Mouse (Mus musculus) heart, adult 9 months (tissue): Measurements from ENCODE around the gene Olfr1177-ps.

Source experiments
- DNase-seq, 2 experiments: peaks; one replicate each; pipeline ENCODE4 v3.0.0; 2022; ENCODE audit warnings: low spot score in 2 of 2

The Olfr1177-ps gene

GRCm38 (mm10) chr2:88346392-88346791 lies at the start of gene Olfr1177-ps:
Olfr1177-ps (minus strand) TSS chr2:88346492.
- DNase-seq: no peak

GRCm38 (mm10) chr2:88386762-88387161 lies 40.5 kb upstream of the Olfr1177-ps start, which contains the start of gene Olfr1178:
Olfr1178 (plus strand) TSS chr2:88387062.
- DNase-seq: no peak

DNA sequence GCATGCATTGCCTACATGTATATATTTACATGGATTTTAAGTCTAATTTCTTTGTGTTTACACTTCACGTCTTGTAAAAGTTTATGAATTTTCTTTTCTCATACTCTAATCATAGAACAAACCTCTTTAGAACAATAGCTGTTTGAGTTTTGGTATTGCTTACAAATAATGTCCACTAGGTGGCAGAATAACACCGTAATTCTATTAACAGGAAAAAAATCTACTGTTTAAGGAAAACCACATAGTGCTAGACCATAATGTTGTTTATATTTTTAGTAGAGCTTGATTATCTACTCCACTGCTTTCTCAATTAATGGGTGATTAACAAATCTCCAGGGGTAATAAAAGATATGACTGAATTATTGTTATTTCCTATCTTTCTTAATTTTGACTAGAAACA lies 10.0 kb upstream of the Olfr1177-ps start:
- no peak for DNase-seq

- DNase-seq: no peak
Measured at GRCm38 (mm10) chr2:88336421-88336820, 9.9 kb downstream of the Olfr1177-ps start, which contains the start of gene Olfr1176. Olfr1176 (plus strand) TSS chr2:88336721.

DNA sequence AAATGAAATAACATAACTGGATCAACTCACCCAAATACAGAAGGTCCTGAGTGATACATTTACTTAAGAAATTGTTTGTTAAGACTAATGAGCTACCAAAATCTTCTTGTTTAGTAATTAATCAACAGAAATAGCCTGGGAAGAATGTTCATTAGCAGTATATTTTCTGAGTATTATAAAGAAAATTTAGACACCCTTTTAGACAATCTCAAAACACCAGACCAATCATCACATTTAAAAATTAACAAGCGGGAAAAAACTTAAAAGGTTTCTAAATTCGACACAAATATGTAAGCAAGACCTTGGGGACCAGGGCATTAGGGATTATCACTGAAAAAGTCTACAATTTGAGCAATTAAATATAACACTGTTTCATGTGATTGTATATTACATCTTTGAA lies 19.2 kb downstream of the Olfr1177-ps start, which contains the start of gene Olfr1175-ps:
TSS of gene Olfr1175-ps (minus strand) at position 101 of the 400 bp plus-strand sequence.
- no peak for DNase-seq

DNA sequence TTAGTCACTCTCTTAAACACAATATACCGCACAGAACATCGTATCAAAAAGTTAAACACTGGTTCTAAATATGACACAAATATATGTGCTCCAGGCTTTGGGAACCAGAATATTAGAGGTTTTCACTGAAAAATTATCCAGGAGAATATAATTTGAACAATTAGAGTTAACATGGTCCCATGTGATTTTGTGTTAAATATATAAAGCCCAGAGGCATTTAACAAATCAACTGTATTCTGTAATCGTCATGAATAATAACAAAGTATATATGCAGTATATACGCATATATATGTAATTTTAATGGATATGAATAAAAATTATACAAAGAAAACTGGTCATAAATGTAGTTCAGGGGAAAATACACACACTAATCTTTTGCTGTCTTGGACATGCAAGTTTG lies 31.3 kb downstream of the Olfr1177-ps start, which contains the start of gene Olfr1174-ps:
TSS of gene Olfr1174-ps (minus strand) at position 101 of the 400 bp plus-strand sequence.
- DNase-seq: no peak
